Mouse (Mus musculus) liver, embryonic 12.5 days (tissue): ENCODE data around the gene Timm9. TPM values are rescaled to one million over a fixed set of nuclear protein-coding genes. Genes with fewer than 3 reads are reported as not detected.

Source experiments
- ATAC-seq: fragments of 200-750 bp; cut with Nextera tagmentation; 2 replicates; pipeline ENCODE4 v1.8.0; 2017; ENCODE audit warnings: moderate number of reproducible peaks, mild to moderate bottlenecking, moderate library complexity
- H3K27ac ChIP-seq: fragments of 300-500 bp; sonication (generic); 2 replicates; pipeline ENCODE4 v1.5.1; 2016; ENCODE audit warnings: mild to moderate bottlenecking
- H3K27me3 ChIP-seq: fragments of 300-500 bp; sonication (generic); replicated peaks from 2 replicates; pipeline ENCODE4 v1.6.1; 2016; ENCODE audit warnings: mild to moderate bottlenecking, moderate library complexity
- H3K36me3 ChIP-seq: fragments of 300-500 bp; sonication (generic); 2 replicates; pipeline ENCODE4 v1.6.1; 2016; ENCODE audit warnings: mild to moderate bottlenecking, moderate library complexity
- H3K4me1 ChIP-seq: fragments of 300-500 bp; sonication (generic); 2 replicates; pipeline ENCODE4 v1.6.1; 2016
- H3K4me2 ChIP-seq: fragments of 300-500 bp; sonication (generic); 2 replicates; pipeline ENCODE4 v1.6.1; 2016; ENCODE audit warnings: mild to moderate bottlenecking, moderate library complexity
- H3K4me3 ChIP-seq: fragments of 300-500 bp; sonication (generic); 2 replicates; pipeline ENCODE4 v1.5.1; 2016; ENCODE audit warnings: mild to moderate bottlenecking, moderate library complexity
- H3K9ac ChIP-seq: fragments of 300-500 bp; sonication (generic); 2 replicates; pipeline ENCODE4 v1.6.1; 2016; ENCODE audit warnings: mild to moderate bottlenecking, moderate library complexity
- H3K9me3 ChIP-seq: fragments of 300-500 bp; sonication (generic); replicated peaks from 2 replicates; pipeline ENCODE4 v1.6.1; 2016; ENCODE audit warnings: mild to moderate bottlenecking, moderate library complexity
- WGBS: fragments of 180-500 bp; shearing (Covaris S2); methylation state at CpG from one replicate; pipeline ENCODE4 v1.1.7; 2016; ENCODE audit not compliant: insufficient replicate concordance; 5-methylcytosine and 5-hydroxymethylcytosine counted together
- polyA plus RNA-seq: library from polyadenylated mRNA; unstranded; fragments of >200 nt; fragmentation: Nextera tagmentation; extraction: Ambion mirVana; gene quantifications from 2 replicates; pipeline ENCODE4 v1.2.1, GENCODE M21; 2016

Timm9 gene
- 77.2 and 84.2 TPM in 2 replicates for polyA plus RNA-seq

GRCm38 (mm10) chr12:71136130-71136973 is at the start of gene Timm9, which contains the start of gene 2700049A03Rik:
Timm9 (minus strand) TSS chr12:71136684.
2700049A03Rik (plus strand) TSS chr12:71136848.
- peak; percentile 86 for ATAC-seq
- WGBS, result under 1% methylated on average over 52 of the region's 52 CpGs
- H3K27me3 ChIP-seq, result no peaks in the 10 kb centered on the region
- H3K4me3 ChIP-seq, result peak within 1 kb of the TSS; percentile 87
- peaks cover 24% of the 10 kb centered on the region for H3K4me1 ChIP-seq
- H3K9me3 ChIP-seq, result no peaks in the 10 kb centered on the region
- peak within 1 kb of the TSS; percentile 84 for H3K27ac ChIP-seq
- H3K4me2 ChIP-seq, result peak within 1 kb of the TSS; percentile 97
- peaks cover 49% of the 10 kb centered on the region for H3K36me3 ChIP-seq
- peak within 1 kb of the TSS; percentile 91 for H3K9ac ChIP-seq

- no peak for ATAC-seq
- Histone ChIP-seq H3K9me3 (no peaks in the 10 kb centered on the region), H3K27me3 (no peaks in the 10 kb centered on the region), H3K27ac (no peak overlapping the region), H3K4me2 (no peak overlapping the region), H3K36me3 (peaks cover 58% of the 10 kb centered on the region), H3K4me1 (no peaks in the 10 kb centered on the region), H3K4me3 (no peak overlapping the region), H3K9ac (no peak overlapping the region)
- WGBS, result 88% methylated on average over 4 of the region's 4 CpGs
Measured at GRCm38 (mm10) chr12:71184396-71184795, 47.9 kb upstream of the Timm9 start.

GRCm38 (mm10) chr12:71183736-71184135 is 47.3 kb upstream of the Timm9 start:
- no peaks in the 10 kb centered on the region for H3K9me3 ChIP-seq
- H3K36me3 ChIP-seq, result peaks cover 58% of the 10 kb centered on the region
- no peak overlapping the region for H3K27ac ChIP-seq
- no peak overlapping the region for H3K9ac ChIP-seq
- H3K4me2 ChIP-seq, result no peak overlapping the region
- H3K27me3 ChIP-seq, result no peaks in the 10 kb centered on the region
- no peak overlapping the region for H3K4me3 ChIP-seq
- WGBS, result 94% methylated on average over 3 of the region's 3 CpGs
- no peak for ATAC-seq
- no peaks in the 10 kb centered on the region for H3K4me1 ChIP-seq

- WGBS, result 85% methylated on average over 1 of the region's 1 CpGs
Measured at GRCm38 (mm10) chr12:71169911-71170310, 33.4 kb upstream of the Timm9 start.

GRCm38 (mm10) chr12:71164410-71164809 is 27.9 kb upstream of the Timm9 start:
- Histone ChIP-seq H3K27ac (no peak overlapping the region), H3K36me3 (peaks cover 70% of the 10 kb centered on the region), H3K9me3 (no peaks in the 10 kb centered on the region), H3K27me3 (no peaks in the 10 kb centered on the region), H3K4me2 (no peak overlapping the region), H3K9ac (no peak overlapping the region), H3K4me1 (peaks cover 15% of the 10 kb centered on the region), H3K4me3 (no peak overlapping the region)
- 23% methylated on average over 9 of the region's 9 CpGs for WGBS
- peak; percentile 99 for ATAC-seq

More at GRCm38 (mm10) chr12:71169911-71170310, 33.4 kb upstream of the Timm9 start:
- Histone ChIP-seq H3K27me3 (no peaks in the 10 kb centered on the region), H3K4me2 (no peak overlapping the region), H3K9me3 (no peaks in the 10 kb centered on the region), H3K9ac (no peak overlapping the region), H3K4me3 (no peak overlapping the region), H3K4me1 (peaks cover 2% of the 10 kb centered on the region; the same call in 1 of the 2 replicates), H3K36me3 (peaks cover 64% of the 10 kb centered on the region), H3K27ac (no peak overlapping the region)
- ATAC-seq, result no peak

- Histone ChIP-seq H3K4me3 (no peak overlapping the region), H3K27ac (no peak overlapping the region), H3K9ac (no peak overlapping the region), H3K4me2 (no peak overlapping the region), H3K36me3 (peaks cover 82% of the 10 kb centered on the region), H3K4me1 (no peaks in the 10 kb centered on the region), H3K27me3 (no peaks in the 10 kb centered on the region), H3K9me3 (no peaks in the 10 kb centered on the region)
- ATAC-seq, result no peak
- WGBS, result 83% methylated on average over 6 of the region's 6 CpGs
Measured at GRCm38 (mm10) chr12:71157974-71158373, 21.5 kb upstream of the Timm9 start.

- no peak overlapping the region for H3K4me2 ChIP-seq
- ATAC-seq, result no peak
- no peak overlapping the region for H3K9ac ChIP-seq
- no peaks in the 10 kb centered on the region for H3K27me3 ChIP-seq
- no peak overlapping the region for H3K27ac ChIP-seq
- peaks cover 81% of the 10 kb centered on the region for H3K36me3 ChIP-seq
- H3K4me1 ChIP-seq, result no peaks in the 10 kb centered on the region
- WGBS, result 80% methylated on average over 6 of the region's 6 CpGs
- H3K4me3 ChIP-seq, result no peak overlapping the region
- H3K9me3 ChIP-seq, result no peaks in the 10 kb centered on the region
Measured at GRCm38 (mm10) chr12:71154979-71155378, 18.5 kb upstream of the Timm9 start.

- 40% methylated on average over 8 of the region's 8 CpGs for WGBS
Measured at GRCm38 (mm10) chr12:71150167-71150566, 13.7 kb upstream of the Timm9 start.

GRCm38 (mm10) chr12:71149456-71149855 is 13.0 kb upstream of the Timm9 start:
- H3K4me3 ChIP-seq, result no peak overlapping the region
- no peaks in the 10 kb centered on the region for H3K4me1 ChIP-seq
- 72% methylated on average over 6 of the region's 6 CpGs for WGBS
- no peaks in the 10 kb centered on the region for H3K27me3 ChIP-seq
- H3K27ac ChIP-seq, result no peak overlapping the region
- H3K4me2 ChIP-seq, result no peak overlapping the region
- H3K36me3 ChIP-seq, result peaks cover 74% of the 10 kb centered on the region
- H3K9me3 ChIP-seq, result no peaks in the 10 kb centered on the region
- H3K9ac ChIP-seq, result no peak overlapping the region
- no peak for ATAC-seq

More at GRCm38 (mm10) chr12:71150167-71150566, 13.7 kb upstream of the Timm9 start:
- peak; percentile 86 for ATAC-seq
- H3K27me3 ChIP-seq, result no peaks in the 10 kb centered on the region
- no peaks in the 10 kb centered on the region for H3K4me1 ChIP-seq
- no peak overlapping the region for H3K4me3 ChIP-seq
- no peak overlapping the region for H3K9ac ChIP-seq
- no peak overlapping the region for H3K27ac ChIP-seq
- H3K9me3 ChIP-seq, result no peaks in the 10 kb centered on the region
- peaks cover 74% of the 10 kb centered on the region for H3K36me3 ChIP-seq
- H3K4me2 ChIP-seq, result no peak overlapping the region

GRCm38 (mm10) chr12:71148801-71149200 is 12.3 kb upstream of the Timm9 start:
- H3K9ac ChIP-seq, result no peak overlapping the region
- H3K36me3 ChIP-seq, result peaks cover 78% of the 10 kb centered on the region
- ATAC-seq, result no peak
- H3K4me3 ChIP-seq, result no peak overlapping the region
- no peaks in the 10 kb centered on the region for H3K9me3 ChIP-seq
- H3K4me2 ChIP-seq, result no peak overlapping the region
- H3K27me3 ChIP-seq, result no peaks in the 10 kb centered on the region
- 88% methylated on average over 9 of the region's 9 CpGs for WGBS
- no peak overlapping the region for H3K27ac ChIP-seq
- no peaks in the 10 kb centered on the region for H3K4me1 ChIP-seq

GRCm38 (mm10) chr12:71147641-71148040 is 11.2 kb upstream of the Timm9 start:
- no peak overlapping the region for H3K9ac ChIP-seq
- no peaks in the 10 kb centered on the region for H3K9me3 ChIP-seq
- H3K4me2 ChIP-seq, result no peak overlapping the region
- 69% methylated on average over 3 of the region's 3 CpGs for WGBS
- H3K4me3 ChIP-seq, result no peak overlapping the region
- ATAC-seq, result no peak
- H3K27me3 ChIP-seq, result no peaks in the 10 kb centered on the region
- H3K4me1 ChIP-seq, result no peaks in the 10 kb centered on the region
- peaks cover 77% of the 10 kb centered on the region for H3K36me3 ChIP-seq
- H3K27ac ChIP-seq, result no peak overlapping the region

GRCm38 (mm10) chr12:71141189-71141588 is 4.7 kb upstream of the Timm9 start:
- Histone ChIP-seq H3K9ac (no peak overlapping the region), H3K4me2 (no peak overlapping the region), H3K27me3 (no peaks in the 10 kb centered on the region), H3K36me3 (peaks cover 64% of the 10 kb centered on the region), H3K4me1 (peaks cover 14% of the 10 kb centered on the region), H3K9me3 (no peaks in the 10 kb centered on the region), H3K4me3 (no peak overlapping the region), H3K27ac (no peak overlapping the region)
- no peak for ATAC-seq
